Mouse (Mus musculus): ENCODE results near the gene 1110051M20Rik.

DNA sequence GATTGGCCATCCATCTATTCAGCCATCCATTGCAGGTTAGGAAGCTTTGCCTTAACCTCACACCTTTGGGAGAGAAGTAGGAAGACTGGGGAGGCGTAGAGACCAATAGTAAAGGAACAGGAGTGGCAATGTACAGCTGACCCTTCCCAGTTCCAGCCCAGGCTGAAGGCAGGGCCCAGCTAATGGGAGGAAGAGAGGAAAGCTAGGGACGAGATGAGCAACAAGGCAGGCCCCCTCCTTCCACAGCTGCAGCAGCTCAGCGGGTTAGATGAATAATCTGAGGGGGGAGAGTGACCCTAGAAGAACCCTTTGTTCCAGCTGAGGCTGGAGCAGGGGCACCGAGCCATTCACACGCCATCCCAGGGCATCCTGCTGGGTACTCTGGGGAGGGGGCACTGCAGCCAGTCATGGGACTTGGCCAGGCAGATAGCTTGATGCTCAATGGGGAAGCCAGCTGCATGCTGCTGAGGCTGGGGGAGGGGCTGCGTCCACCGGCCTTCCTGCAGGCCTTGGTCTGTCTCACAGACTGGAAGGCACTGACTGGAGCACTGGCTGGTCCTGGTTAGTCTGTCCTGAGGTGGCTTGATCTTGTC lies 25.6 kb upstream of the 1110051M20Rik start:
- TF ChIP-seq CTCF (IDR thresholded peaks at IDR 0.05; ENCODE audit: low read depth) (no peak), EP300 (IDR thresholded peaks at IDR 0.05; ENCODE audit: low read depth) (no peak)

Data from liver, embryonic 14.5 days (tissue).